Mouse (Mus musculus) G1E (cell line): Measurements from ENCODE around the gene Acp1. TPM values are rescaled to one million over a fixed set of nuclear protein-coding genes. Genes with fewer than 3 reads are reported as not detected.

Experiments used
- ATAC-seq: 2 replicates; pipeline ENCODE4 v1.8.0; 2016; ENCODE audit warnings: mild to moderate bottlenecking; ENCODE audit not compliant: insufficient number of reproducible peaks, poor library complexity, low FRiP score, severe bottlenecking; ENCODE audit errors: extremely low read depth
- DNase-seq: peaks from one replicate; pipeline ENCODE4 v3.0.0; 2012; ENCODE audit warnings: low spot score
- H3K27me3 ChIP-seq: 2 replicates; pipeline ENCODE4 v1.6.1; 2012; ENCODE audit warnings: mild to moderate bottlenecking, low read length, inconsistent platforms; ENCODE audit not compliant: insufficient read depth
- H3K36me3 ChIP-seq: replicated peaks from 2 replicates; pipeline ENCODE3; 2012; ENCODE audit warnings: mild to moderate bottlenecking, inconsistent platforms
- H3K4me1 ChIP-seq: 2 replicates; pipeline ENCODE4 v1.6.1; 2012; ENCODE audit warnings: low read depth, low read length, inconsistent platforms, mixed read lengths; ENCODE audit not compliant: insufficient read depth
- H3K4me3 ChIP-seq: 2 replicates; pipeline ENCODE4 v1.5.1; 2012; ENCODE audit warnings: low read depth, mild to moderate bottlenecking, inconsistent platforms, low read length, moderate library complexity, mixed read lengths
- H3K9me3 ChIP-seq: replicated peaks from 2 replicates; pipeline ENCODE4 v1.6.1; 2012; ENCODE audit warnings: inconsistent platforms
- CTCF ChIP-seq: IDR thresholded peaks from 2 replicates; pipeline ENCODE4 v1.5.1; 2012; ENCODE audit warnings: low read depth, low read length, inconsistent platforms, mixed read lengths
- GATA1 ChIP-seq: IDR thresholded peaks from 2 replicates; pipeline ENCODE4 v1.6.1; 2012; ENCODE audit warnings: borderline replicate concordance, low read length, inconsistent platforms, mixed read lengths
- GATA2 ChIP-seq: IDR thresholded peaks from 2 replicates; pipeline ENCODE4 v1.6.1; 2012; ENCODE audit warnings: low read depth, low read length, inconsistent platforms, borderline replicate concordance
- POLR2AphosphoS5 ChIP-seq: IDR thresholded peaks from 2 replicates; pipeline ENCODE4 v1.6.1; 2012; ENCODE audit warnings: low read depth, low read length, inconsistent platforms; ENCODE audit not compliant: insufficient replicate concordance
- TAL1 ChIP-seq: conservative IDR thresholded peaks from 2 replicates; pipeline ENCODE4 v1.6.1; 2012; ENCODE audit warnings: low read depth, low read length, inconsistent platforms, mixed read lengths
- polyA plus RNA-seq: library from polyadenylated mRNA; stranded (reverse); fragments of >175 nt; gene quantifications from 2 replicates; pipeline ENCODE4 v1.2.3, GENCODE M21; 2012
- total RNA-seq, 2 experiments: library from RNA; stranded (forward) in 1 of 2; stranded (reverse) in 1 of 2; fragments of 200-1000 nt in 1 of 2; fragments of >200 nt in 1 of 2; fragmentation: Nextera tagmentation in 1 of 2; gene quantifications; 2 replicates each; pipeline ENCODE4 v1.2.3; 2014 to 2017

The Acp1 gene
- total and polyA plus RNA-seq, 3 experiments: 2.6 to 166 (median 141) TPM

- no peaks in the 10 kb centered on the region for H3K27me3 ChIP-seq
- DNase-seq (no peak), ATAC-seq (no peak)
- no peak overlapping the region for H3K4me3 ChIP-seq
- H3K36me3 ChIP-seq: no peaks in the 10 kb centered on the region
- H3K4me1 ChIP-seq: no peaks in the 10 kb centered on the region
- TF ChIP-seq CTCF: no peak
- no peak for TF ChIP-seq TAL1
- TF ChIP-seq GATA1: no peak
- TF ChIP-seq POLR2AphosphoS5: no peak
- no peak for TF ChIP-seq GATA2
- H3K9me3 ChIP-seq: no peaks in the 10 kb centered on the region
Observed at GRCm38 (mm10) chr12:30850902-30851301, 60.5 kb downstream of the Acp1 start.

- no peak for TF ChIP-seq GATA1
- no peak for TF ChIP-seq CTCF
- TF ChIP-seq POLR2AphosphoS5: no peak
- TF ChIP-seq TAL1: no peak
- TF ChIP-seq GATA2: no peak
- H3K27me3 ChIP-seq: no peaks in the 10 kb centered on the region
- no peak for ATAC-seq
- H3K9me3 ChIP-seq: no peaks in the 10 kb centered on the region
- no peak for DNase-seq
- H3K4me1 ChIP-seq: no peaks in the 10 kb centered on the region
- H3K36me3 ChIP-seq: no peaks in the 10 kb centered on the region
- no peak overlapping the region for H3K4me3 ChIP-seq
Observed at GRCm38 (mm10) chr12:30848521-30848920, 62.9 kb downstream of the Acp1 start.

Other genes with a start within 250 kb of the Acp1 start
- gene Alkal2, start 27.3 kb downstream of the Acp1 start, total RNA-seq (2014; fragmentation: Nextera tagmentation): not detected in 2 replicates
- not detected in 2 replicates for gene Alkal2, start 27.3 kb downstream of the Acp1 start, total RNA-seq (2017)
- not detected in 2 replicates for gene Alkal2, start 27.3 kb downstream of the Acp1 start, polyA plus RNA-seq
- 2.8 and 3.9 TPM in 2 replicates for gene Sh3yl1, start 79 bp upstream of the Acp1 start, total RNA-seq (2014; fragmentation: Nextera tagmentation)
- 3.1 and 3.7 TPM in 2 replicates for gene Sh3yl1, start 79 bp upstream of the Acp1 start, total RNA-seq (2017)
- gene Sh3yl1, start 79 bp upstream of the Acp1 start, polyA plus RNA-seq: 0.76 and 0.97 TPM in 2 replicates
- gene Fam110c, start 162.3 kb upstream of the Acp1 start, total RNA-seq (2014; fragmentation: Nextera tagmentation): 1.9 TPM in 1 of 2 replicates, not detected in the other
- gene Fam110c, start 162.3 kb upstream of the Acp1 start, total RNA-seq (2017): 0.16 TPM in 1 of 2 replicates, not detected in the other
- not detected in 2 replicates for gene Fam110c, start 162.3 kb upstream of the Acp1 start, polyA plus RNA-seq